Mouse (Mus musculus): ENCODE data around the gene Map3k12. TPM values are rescaled to one million over a fixed set of nuclear protein-coding genes. Genes with fewer than 3 reads are reported as not detected.

Gene Map3k12
- polyA plus RNA-seq, 1 experiment from 2014 or later: 3.1 TPM

DNA sequence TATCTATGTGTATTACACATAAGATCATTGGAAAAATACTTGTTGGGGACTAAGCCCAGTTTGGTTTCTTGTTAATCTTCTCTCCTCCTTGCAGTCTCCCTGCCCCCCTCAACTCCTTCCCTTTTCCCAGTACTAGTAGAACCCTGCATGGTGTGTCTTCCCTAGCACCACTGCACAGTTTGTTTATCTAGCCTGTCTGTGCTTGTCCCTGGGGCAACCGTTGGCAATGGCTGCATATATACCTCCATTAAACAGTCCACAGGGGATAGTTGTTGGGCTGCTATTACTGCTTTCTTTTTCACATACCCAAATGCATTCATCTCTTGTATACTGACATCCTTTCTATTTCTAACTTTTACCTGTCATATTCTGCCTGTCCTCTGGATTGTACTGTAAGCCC is 29.2 kb downstream of the Map3k12 start:
- H3K9ac ChIP-seq (ENCODE audit: low read depth, low read length): no peak overlapping the region
- 60% methylated on average over 1 of the region's 1 CpGs for WGBS
- no peaks in the 10 kb centered on the region for H3K9me3 ChIP-seq (ENCODE audit: control insufficient read depth)
- no peak for ATAC-seq
- no peak overlapping the region for H3K4me3 ChIP-seq (ENCODE audit: low read depth, low read length)
- no peaks in the 10 kb centered on the region for H3K4me1 ChIP-seq (replicated peaks; ENCODE audit: control insufficient read depth, insufficient read depth, low read length)
- peaks cover 85% of the 10 kb centered on the region for H3K36me3 ChIP-seq (ENCODE audit: control insufficient read depth, insufficient read depth)
- no peak for TF ChIP-seq CTCF (IDR thresholded peaks at IDR 0.05; ENCODE audit: low read depth)
- H3K4me2 ChIP-seq (replicated peaks; ENCODE audit: low read depth): no peak overlapping the region
- no peak overlapping the region for H3K27ac ChIP-seq (ENCODE audit: low read depth, low read length)
- H3K27me3 ChIP-seq (replicated peaks; ENCODE audit: control insufficient read depth, insufficient read depth, low read length): no peaks in the 10 kb centered on the region

DNA sequence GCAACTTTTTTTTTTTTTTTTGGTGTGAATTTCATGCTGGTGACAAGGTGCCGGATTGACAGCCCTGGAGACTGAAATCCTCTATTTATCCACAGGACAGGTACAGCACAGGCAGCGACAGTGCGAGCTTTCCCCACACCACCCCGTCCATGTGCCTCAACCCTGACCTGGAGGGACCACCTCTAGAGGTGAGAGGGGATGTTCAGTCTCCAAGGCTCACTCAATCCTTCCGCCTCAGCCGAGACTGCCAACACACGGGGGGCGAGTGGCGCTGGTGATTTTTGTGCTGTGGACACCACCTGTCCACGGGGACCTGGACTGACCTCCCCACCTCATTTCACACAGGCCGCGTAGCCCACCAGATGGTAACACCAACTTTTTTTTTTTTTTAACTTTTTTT is 31.0 kb downstream of the Map3k12 start:
- H3K9me3 ChIP-seq (ENCODE audit: control insufficient read depth): no peaks in the 10 kb centered on the region
- 90% methylated on average over 12 of the region's 12 CpGs for WGBS
- no peaks in the 10 kb centered on the region for H3K27me3 ChIP-seq (replicated peaks; ENCODE audit: control insufficient read depth, insufficient read depth, low read length)
- no peak for TF ChIP-seq CTCF (IDR thresholded peaks at IDR 0.05; ENCODE audit: low read depth)
- H3K4me1 ChIP-seq (replicated peaks; ENCODE audit: control insufficient read depth, insufficient read depth, low read length): no peaks in the 10 kb centered on the region
- H3K36me3 ChIP-seq (ENCODE audit: control insufficient read depth, insufficient read depth): peaks cover 85% of the 10 kb centered on the region
- no peak overlapping the region for H3K4me2 ChIP-seq (replicated peaks; ENCODE audit: low read depth)
- no peak overlapping the region for H3K9ac ChIP-seq (ENCODE audit: low read depth, low read length)
- H3K27ac ChIP-seq (ENCODE audit: low read depth, low read length): no peak overlapping the region
- no peak overlapping the region for H3K4me3 ChIP-seq (ENCODE audit: low read depth, low read length)
- no peak for ATAC-seq

DNA sequence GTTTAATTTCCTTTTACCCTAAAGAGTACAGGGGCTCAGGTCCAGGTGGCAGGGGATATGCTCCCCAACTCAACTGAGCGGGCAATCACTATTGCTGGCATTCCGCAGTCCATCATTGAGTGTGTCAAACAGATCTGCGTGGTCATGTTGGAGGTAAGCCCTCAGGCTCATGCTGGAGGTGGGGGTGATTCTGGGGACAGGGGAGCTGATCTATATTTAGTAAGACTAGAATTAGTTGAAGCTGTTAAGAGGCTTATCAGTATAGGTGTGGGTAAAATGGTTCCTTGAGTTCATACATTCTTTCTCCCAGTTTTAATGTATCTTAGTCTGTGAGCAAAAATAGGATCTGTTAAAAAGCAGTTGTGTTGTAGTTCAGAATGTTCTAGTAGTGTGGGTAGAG is 33.7 kb downstream of the Map3k12 start:
- peaks cover 74% of the 10 kb centered on the region for H3K36me3 ChIP-seq (ENCODE audit: control insufficient read depth, insufficient read depth)
- no peak overlapping the region for H3K9ac ChIP-seq (ENCODE audit: low read depth, low read length)
- 89% methylated on average over 3 of the region's 3 CpGs for WGBS
- no peaks in the 10 kb centered on the region for H3K4me1 ChIP-seq (replicated peaks; ENCODE audit: control insufficient read depth, insufficient read depth, low read length)
- no peak for ATAC-seq
- no peak for TF ChIP-seq CTCF (IDR thresholded peaks at IDR 0.05; ENCODE audit: low read depth)
- no peak overlapping the region for H3K27ac ChIP-seq (ENCODE audit: low read depth, low read length)
- H3K4me2 ChIP-seq (replicated peaks; ENCODE audit: low read depth): no peak overlapping the region
- no peak overlapping the region for H3K4me3 ChIP-seq (ENCODE audit: low read depth, low read length)
- H3K27me3 ChIP-seq (replicated peaks; ENCODE audit: control insufficient read depth, insufficient read depth, low read length): no peaks in the 10 kb centered on the region
- no peaks in the 10 kb centered on the region for H3K9me3 ChIP-seq (ENCODE audit: control insufficient read depth)

DNA sequence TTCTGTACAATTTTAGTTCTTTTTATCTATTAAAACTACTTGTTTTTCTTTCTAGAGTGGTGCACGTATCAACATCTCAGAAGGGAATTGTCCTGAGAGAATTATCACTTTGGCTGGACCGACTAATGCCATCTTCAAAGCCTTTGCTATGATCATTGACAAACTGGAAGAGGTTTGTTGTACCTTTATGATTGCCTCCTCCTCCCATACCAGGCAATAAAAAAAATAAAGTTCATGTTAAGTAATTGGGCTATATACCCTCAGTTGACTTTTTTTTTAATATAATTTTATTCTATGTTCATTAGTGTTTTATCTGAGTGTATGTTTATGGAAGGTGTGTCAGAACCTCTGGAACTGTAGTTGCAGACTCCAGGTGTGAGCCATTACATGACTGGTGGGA is 42.3 kb downstream of the Map3k12 start:
- Histone ChIP-seq H3K27ac (ENCODE audit: low read depth, low read length) (no peak overlapping the region), H3K36me3 (ENCODE audit: control insufficient read depth, insufficient read depth) (peaks cover 56% of the 10 kb centered on the region), H3K4me3 (ENCODE audit: low read depth, low read length) (no peak overlapping the region), H3K9me3 (ENCODE audit: control insufficient read depth) (no peaks in the 10 kb centered on the region), H3K9ac (ENCODE audit: low read depth, low read length) (no peak overlapping the region), H3K27me3 (replicated peaks; ENCODE audit: control insufficient read depth, insufficient read depth, low read length) (no peaks in the 10 kb centered on the region), H3K4me2 (replicated peaks; ENCODE audit: low read depth) (no peak overlapping the region), H3K4me1 (replicated peaks; ENCODE audit: control insufficient read depth, insufficient read depth, low read length) (no peaks in the 10 kb centered on the region)
- 88% methylated on average over 2 of the region's 2 CpGs for WGBS
- no peak for ATAC-seq
- no peak for TF ChIP-seq CTCF (IDR thresholded peaks at IDR 0.05; ENCODE audit: low read depth)

DNA sequence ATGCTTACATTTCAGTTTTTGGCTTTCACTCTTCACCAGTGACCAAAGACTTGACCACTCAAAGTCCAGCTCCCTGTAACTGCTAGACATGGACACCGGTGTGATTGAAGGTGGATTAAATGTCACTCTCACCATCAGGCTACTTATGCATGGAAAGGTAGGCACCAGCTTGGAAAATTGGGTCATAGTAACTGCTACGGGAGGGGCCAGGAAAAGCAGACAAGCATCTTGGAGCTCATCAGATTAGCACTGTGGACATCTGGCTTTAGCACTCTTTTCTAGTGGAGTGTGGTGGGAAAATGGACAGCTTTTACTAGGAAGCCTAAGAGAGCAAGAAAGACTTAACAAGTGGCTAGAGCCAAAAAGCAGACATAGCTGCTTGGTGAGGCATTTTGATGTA is 43.6 kb downstream of the Map3k12 start:
- H3K4me3 ChIP-seq (ENCODE audit: low read depth, low read length): no peak overlapping the region
- H3K36me3 ChIP-seq (ENCODE audit: control insufficient read depth, insufficient read depth): peaks cover 47% of the 10 kb centered on the region
- H3K9ac ChIP-seq (ENCODE audit: low read depth, low read length): no peak overlapping the region
- no peaks in the 10 kb centered on the region for H3K9me3 ChIP-seq (ENCODE audit: control insufficient read depth)
- TF ChIP-seq CTCF (IDR thresholded peaks at IDR 0.05; ENCODE audit: low read depth): no peak
- no peak overlapping the region for H3K27ac ChIP-seq (ENCODE audit: low read depth, low read length)
- ATAC-seq: no peak
- 51% methylated on average over 2 of the region's 2 CpGs for WGBS
- no peaks in the 10 kb centered on the region for H3K4me1 ChIP-seq (replicated peaks; ENCODE audit: control insufficient read depth, insufficient read depth, low read length)
- no peaks in the 10 kb centered on the region for H3K27me3 ChIP-seq (replicated peaks; ENCODE audit: control insufficient read depth, insufficient read depth, low read length)
- no peak overlapping the region for H3K4me2 ChIP-seq (replicated peaks; ENCODE audit: low read depth)

DNA sequence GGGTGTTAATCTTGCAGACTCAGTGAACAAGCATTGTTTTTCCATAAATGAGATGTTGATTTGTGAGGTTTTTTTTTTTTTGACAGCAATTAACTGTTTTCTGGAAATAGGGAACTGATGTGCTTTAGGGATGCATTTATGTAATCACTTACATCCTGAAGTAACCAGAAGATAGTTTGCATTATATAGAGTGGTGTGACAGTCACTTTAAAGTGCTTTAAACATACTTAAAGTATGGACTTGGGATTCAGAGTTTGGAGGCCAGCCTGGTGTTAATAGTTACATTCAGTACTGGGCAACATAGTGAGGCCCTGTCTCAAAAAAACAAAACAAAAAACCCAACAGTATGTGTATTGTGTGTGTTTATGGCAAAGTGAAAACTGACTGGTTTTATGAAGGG is 45.1 kb downstream of the Map3k12 start:
- Histone ChIP-seq H3K4me3 (ENCODE audit: low read depth, low read length) (peak overlapping the region; percentile 80), H3K27ac (ENCODE audit: low read depth, low read length) (no peak overlapping the region), H3K36me3 (ENCODE audit: control insufficient read depth, insufficient read depth) (peaks cover 33% of the 10 kb centered on the region), H3K9me3 (ENCODE audit: control insufficient read depth) (no peaks in the 10 kb centered on the region), H3K4me1 (replicated peaks; ENCODE audit: control insufficient read depth, insufficient read depth, low read length) (no peaks in the 10 kb centered on the region), H3K9ac (ENCODE audit: low read depth, low read length) (no peak overlapping the region), H3K27me3 (replicated peaks; ENCODE audit: control insufficient read depth, insufficient read depth, low read length) (no peaks in the 10 kb centered on the region), H3K4me2 (replicated peaks; ENCODE audit: low read depth) (peak overlapping the region; percentile 63)
- no peak for ATAC-seq
- TF ChIP-seq CTCF (IDR thresholded peaks at IDR 0.05; ENCODE audit: low read depth): no peak

DNA sequence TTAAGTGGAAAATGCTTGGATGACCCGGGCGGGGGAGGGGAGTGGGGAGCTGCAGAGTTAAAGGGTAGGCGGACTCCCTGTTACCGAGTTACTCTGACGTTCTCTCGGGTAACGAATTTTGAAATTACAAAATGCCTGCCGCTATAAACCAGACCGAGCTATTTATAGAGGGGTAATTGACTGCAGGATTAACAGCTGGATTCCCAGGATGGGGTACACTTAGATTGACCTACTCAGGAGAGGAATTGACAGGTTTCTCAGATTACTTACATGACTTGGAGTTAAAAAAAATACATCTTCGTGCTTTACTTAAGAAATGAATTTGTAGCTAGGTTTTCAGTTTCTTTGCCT is 45.6 kb downstream of the Map3k12 start:
- Histone ChIP-seq H3K9me3 (ENCODE audit: control insufficient read depth) (no peaks in the 10 kb centered on the region), H3K4me1 (replicated peaks; ENCODE audit: control insufficient read depth, insufficient read depth, low read length) (no peaks in the 10 kb centered on the region), H3K27me3 (replicated peaks; ENCODE audit: control insufficient read depth, insufficient read depth, low read length) (no peaks in the 10 kb centered on the region), H3K9ac (ENCODE audit: low read depth, low read length) (peak overlapping the region; percentile 94), H3K4me3 (ENCODE audit: low read depth, low read length) (peak overlapping the region; percentile 80), H3K4me2 (replicated peaks; ENCODE audit: low read depth) (peak overlapping the region; percentile 63), H3K27ac (ENCODE audit: low read depth, low read length) (peak overlapping the region; percentile 94), H3K36me3 (ENCODE audit: control insufficient read depth, insufficient read depth) (peaks cover 29% of the 10 kb centered on the region)
- WGBS: under 1% methylated on average over 10 of the region's 10 CpGs
- ATAC-seq: no peak
- TF ChIP-seq CTCF (IDR thresholded peaks at IDR 0.05; ENCODE audit: low read depth): no peak

Measured in intestine, postnatal 0 days (tissue).